Mouse (Mus musculus) spleen, adult 2 months (tissue): ENCODE data around the gene Cfap61.

Experiments used
- CTCF ChIP-seq: fragments of 200-500 bp; IDR thresholded peaks from 2 replicates; pipeline ENCODE4 v1.5.1; 2011; ENCODE audit warnings: mild to moderate bottlenecking, inconsistent platforms; ENCODE audit not compliant: insufficient read depth, insufficient read length, insufficient replicate concordance; ENCODE audit errors: extremely low read depth
- POLR2A ChIP-seq: fragments of 200-500 bp; IDR thresholded peaks from 2 replicates; pipeline ENCODE4 v1.6.1; 2011; ENCODE audit warnings: low read depth, low read length, inconsistent platforms

GRCm38 (mm10) chr2:145955844-145956243 lies 21.3 kb downstream of the Cfap61 start:
- TF ChIP-seq CTCF (no peak), POLR2A (no peak)
